Mouse (Mus musculus) ES-E14 (cell line): ENCODE measurements at regions not wholly inside any gene's neighbourhood (a gene's known extent, or its start where the extent isn't known, plus 50 kb on each side); places are given as distances from the start of the nearest gene placed in this dataset.

Source experiments
- DNase-seq: peaks from one replicate; pipeline ENCODE4 v3.0.0-alpha.2; 2013; ENCODE audit warnings: low read depth, low spot score
- H3K27ac ChIP-seq: 2 replicates; pipeline ENCODE4 v1.5.1; 2012; ENCODE audit warnings: low read depth, mild to moderate bottlenecking, low read length, moderate library complexity, mixed read lengths; ENCODE audit not compliant: poor library complexity, insufficient read depth, severe bottlenecking
- H3K36me3 ChIP-seq: 2 replicates; pipeline ENCODE4 v1.6.1; 2012; ENCODE audit warnings: mild to moderate bottlenecking, low read length, moderate library complexity, mixed read lengths; ENCODE audit not compliant: control insufficient read depth, poor library complexity, insufficient read depth, severe bottlenecking
- H3K4me1 ChIP-seq, 2 experiments: fragments of 150-350 bp in 1 of 2; sonication (generic) in 1 of 2; 2 replicates each; pipeline ENCODE4 v1.6.1; 2012; ENCODE audit warnings: low read length in 2 of 2, mild to moderate bottlenecking in 1 of 2, mixed read lengths in 1 of 2; ENCODE audit not compliant: control insufficient read depth in 2 of 2, insufficient read depth in 2 of 2, poor library complexity in 1 of 2
- H3K4me3 ChIP-seq, 2 experiments: fragments of 150-350 bp in 1 of 2; sonication (generic) in 1 of 2; 2 replicates each; pipeline ENCODE4 v1.5.1; 2012; ENCODE audit warnings: low read length in 2 of 2, low read depth in 1 of 2, mild to moderate bottlenecking in 1 of 2, mixed read lengths in 1 of 2; ENCODE audit not compliant: insufficient read depth in 1 of 2, poor library complexity in 1 of 2, severe bottlenecking in 1 of 2
- H3K9ac ChIP-seq: 2 replicates; pipeline ENCODE4 v1.6.1; 2012; ENCODE audit warnings: low read depth, mild to moderate bottlenecking, low read length, mixed read lengths; ENCODE audit not compliant: poor library complexity, insufficient read depth, severe bottlenecking
- H3K9me3 ChIP-seq: fragments of 150-350 bp; sonication (generic); 2 replicates; pipeline ENCODE4 v1.6.1; 2012; ENCODE audit warnings: low read depth, mild to moderate bottlenecking, low read length; ENCODE audit not compliant: control insufficient read depth, insufficient read depth
- CHD2 ChIP-seq: IDR thresholded peaks from 2 replicates; pipeline ENCODE4 v1.6.1; 2014; ENCODE audit warnings: mild to moderate bottlenecking, low read depth, low read length, inconsistent platforms
- HCFC1 ChIP-seq: IDR thresholded peaks from 2 replicates; pipeline ENCODE4 v1.6.1; 2012; ENCODE audit warnings: low read length, inconsistent platforms, borderline replicate concordance; ENCODE audit not compliant: insufficient read depth
- MAFK ChIP-seq: IDR thresholded peaks from 2 replicates; pipeline ENCODE4 v1.6.1; 2014; ENCODE audit warnings: mild to moderate bottlenecking, low read depth, low read length, inconsistent platforms; ENCODE audit not compliant: insufficient read depth
- ZC3H11A ChIP-seq: IDR thresholded peaks from 2 replicates; pipeline ENCODE4 v1.6.1; 2012; ENCODE audit warnings: low read depth, mild to moderate bottlenecking, inconsistent platforms, low read length, borderline replicate concordance
- ZNF384 ChIP-seq: IDR thresholded peaks from 2 replicates; pipeline ENCODE4 v1.6.1; 2012; ENCODE audit warnings: low read depth, low read length, inconsistent platforms
- in situ Hi-C, 2 experiments: fragments of 600-800 bp; cut with MboI; formaldehyde crosslinking; loops; one replicate each; pipeline ENCODE4 v1.15.1; 2025; ENCODE audit warnings: low sequenced_read_pairs in 2 of 2, inconsistent platforms in 1 of 2; ENCODE audit not compliant: unreplicated experiment in 2 of 2

GRCm38 (mm10) chr13:72711136-72711535, 82.5 kb downstream of the Irx2 start:
- H3K27ac ChIP-seq: no peak overlapping the region

GRCm38 (mm10) chr13:72711842-72712330, 83.3 kb downstream of the Irx2 start:
- Histone ChIP-seq H3K27ac (no peak overlapping the region), H3K9ac (no peak overlapping the region), H3K9me3 (no peaks in the 10 kb centered on the region), H3K4me3 (no peak overlapping the region), H3K4me1 (no peaks in the 10 kb centered on the region), H3K36me3 (no peaks in the 10 kb centered on the region)
- no peak for DNase-seq
- in situ Hi-C loops: no loop called here
- no peak for TF ChIP-seq CHD2
- no peak for TF ChIP-seq ZNF384
- TF ChIP-seq HCFC1: no peak
- TF ChIP-seq ZC3H11A: no peak
- TF ChIP-seq MAFK: no peak

More at GRCm38 (mm10) chr13:72711136-72711535, 82.5 kb downstream of the Irx2 start:
- Histone ChIP-seq H3K4me3 (no peak overlapping the region), H3K36me3 (no peaks in the 10 kb centered on the region), H3K4me1 (no peaks in the 10 kb centered on the region), H3K9me3 (no peaks in the 10 kb centered on the region), H3K9ac (no peak overlapping the region)
- in situ Hi-C loops: no loop called here
- TF ChIP-seq CHD2: no peak
- no peak for TF ChIP-seq ZC3H11A
- no peak for TF ChIP-seq HCFC1
- TF ChIP-seq MAFK: no peak
- TF ChIP-seq ZNF384: no peak
- no peak for DNase-seq

- TF ChIP-seq HCFC1: no peak
- TF ChIP-seq CHD2: no peak
- no peak for TF ChIP-seq MAFK
- TF ChIP-seq ZC3H11A: no peak
- TF ChIP-seq ZNF384: no peak
- H3K27ac ChIP-seq: no peak overlapping the region
- in situ Hi-C loops: no loop called here
- no peak overlapping the region for H3K9ac ChIP-seq
- no peaks in the 10 kb centered on the region for H3K4me1 ChIP-seq
- H3K36me3 ChIP-seq: no peaks in the 10 kb centered on the region
- DNase-seq: no peak
- no peak overlapping the region for H3K4me3 ChIP-seq
- no peaks in the 10 kb centered on the region for H3K9me3 ChIP-seq
Measured at GRCm38 (mm10) chr13:72714793-72715192, 86.2 kb downstream of the Irx2 start.

GRCm38 (mm10) chr13:72715959-72716680, 87.5 kb downstream of the Irx2 start:
- in situ Hi-C loops: no loop called here
- Histone ChIP-seq H3K9me3 (no peaks in the 10 kb centered on the region), H3K36me3 (no peaks in the 10 kb centered on the region), H3K4me3 (no peak overlapping the region), H3K27ac (no peak overlapping the region), H3K4me1 (no peaks in the 10 kb centered on the region), H3K9ac (no peak overlapping the region)
- TF ChIP-seq ZC3H11A (no peak), CHD2 (no peak), ZNF384 (no peak), MAFK (no peak), HCFC1 (no peak)
- no peak for DNase-seq

- TF ChIP-seq CHD2 (no peak), ZC3H11A (no peak), ZNF384 (no peak), MAFK (no peak), HCFC1 (no peak)
- Histone ChIP-seq H3K4me1 (no peaks in the 10 kb centered on the region), H3K4me3 (no peak overlapping the region), H3K27ac (no peak overlapping the region), H3K36me3 (no peaks in the 10 kb centered on the region), H3K9ac (no peak overlapping the region), H3K9me3 (no peaks in the 10 kb centered on the region)
- DNase-seq: no peak
- in situ Hi-C loops: no loop called here
Measured at GRCm38 (mm10) chr13:72727126-72727525, 98.5 kb downstream of the Irx2 start.
